Mouse (Mus musculus) hindbrain, embryonic 13.5 days (tissue): Measurements from ENCODE around the gene Pgf. TPM values are rescaled to one million over a fixed set of nuclear protein-coding genes. Genes with fewer than 3 reads are reported as not detected.

ENCODE experiments used
- ATAC-seq: fragments of 200-750 bp; cut with Nextera tagmentation; 2 replicates; pipeline ENCODE4 v1.8.0; 2017; ENCODE audit warnings: moderate TSS enrichment; ENCODE audit not compliant: low FRiP score
- H3K27ac ChIP-seq: fragments of 300-500 bp; sonication (generic); 2 replicates; pipeline ENCODE4 v1.5.1; 2015; ENCODE audit warnings: inconsistent platforms, mild to moderate bottlenecking, moderate library complexity
- H3K27me3 ChIP-seq: fragments of 300-500 bp; sonication (generic); 2 replicates; pipeline ENCODE4 v1.6.1; 2015; ENCODE audit warnings: mild to moderate bottlenecking, inconsistent platforms
- H3K36me3 ChIP-seq: fragments of 300-500 bp; sonication (generic); 2 replicates; pipeline ENCODE4 v1.6.1; 2015; ENCODE audit warnings: mild to moderate bottlenecking, inconsistent platforms
- H3K4me1 ChIP-seq: fragments of 300-500 bp; sonication (generic); replicated peaks from 2 replicates; pipeline ENCODE4 v1.6.1; 2015; ENCODE audit warnings: inconsistent platforms
- H3K4me2 ChIP-seq: fragments of 300-500 bp; sonication (generic); 2 replicates; pipeline ENCODE4 v1.6.1; 2015; ENCODE audit warnings: inconsistent platforms, mild to moderate bottlenecking, moderate library complexity
- H3K4me3 ChIP-seq: fragments of 300-500 bp; sonication (generic); 2 replicates; pipeline ENCODE4 v1.5.1; 2015; ENCODE audit warnings: mild to moderate bottlenecking, inconsistent platforms
- H3K9ac ChIP-seq: fragments of 300-500 bp; sonication (generic); 2 replicates; pipeline ENCODE4 v1.6.1; 2015; ENCODE audit warnings: mild to moderate bottlenecking, inconsistent platforms
- H3K9me3 ChIP-seq: fragments of 300-500 bp; sonication (generic); 2 replicates; pipeline ENCODE4 v1.6.1; 2016; ENCODE audit warnings: inconsistent platforms
- WGBS: fragments of 180-500 bp; shearing (Covaris S2); methylation state at CpG from one replicate; pipeline ENCODE4 v1.1.7; 2015; 5-methylcytosine and 5-hydroxymethylcytosine counted together
- polyA plus RNA-seq: library from polyadenylated mRNA; unstranded; fragments of >200 nt; fragmentation: Nextera tagmentation; extraction: Ambion mirVana; gene quantifications from 2 replicates; pipeline ENCODE4 v1.2.1, GENCODE M21; 2015

Pgf gene
- polyA plus RNA-seq, 1 experiment from 2014 or later: 7.5 TPM

DNA sequence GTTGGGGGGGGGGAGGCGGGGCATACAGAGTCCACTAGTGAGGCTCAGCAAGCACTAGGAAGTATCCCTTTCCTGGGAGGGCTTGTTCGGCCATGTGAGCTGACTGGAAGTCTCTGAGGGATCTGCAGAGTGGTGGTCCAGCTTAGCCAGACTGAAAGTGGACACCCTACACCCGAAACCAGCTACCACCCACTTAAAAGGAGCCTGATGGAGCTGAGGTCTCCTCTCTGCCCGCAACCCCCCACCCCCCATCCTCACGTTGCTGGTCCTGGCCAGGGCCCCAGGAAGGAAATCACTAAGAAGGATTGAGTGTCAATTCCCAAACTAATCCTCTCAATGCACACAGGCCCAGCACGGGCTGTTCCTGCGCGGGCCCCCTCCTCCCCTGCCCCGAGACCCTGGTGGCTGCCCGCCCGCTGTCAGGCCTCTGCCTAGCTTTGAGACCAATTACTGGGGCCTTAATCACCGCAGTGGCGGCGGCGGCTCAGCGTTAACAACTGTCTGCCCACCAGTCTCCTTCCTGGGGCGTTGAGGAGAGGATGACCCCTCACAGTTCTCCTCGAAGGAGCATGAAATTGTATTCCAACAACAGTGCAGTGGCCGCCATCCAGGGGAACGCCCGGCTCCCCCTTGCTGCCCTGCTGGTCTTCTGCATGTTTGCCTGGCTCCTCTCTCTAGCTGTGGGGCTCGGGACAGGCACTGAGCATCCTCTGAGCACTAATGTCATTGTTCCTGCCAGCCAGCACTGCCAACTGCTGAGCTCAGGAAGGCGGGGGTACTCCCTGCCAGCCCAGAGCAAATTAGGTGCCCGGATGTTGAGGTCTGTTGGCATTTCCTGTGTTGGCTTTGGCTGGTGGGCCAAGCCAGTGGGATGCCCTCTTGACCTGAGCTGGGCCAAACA, 23.6 kb upstream of the Pgf start:
- peaks cover 26% of the 10 kb centered on the region for H3K4me1 ChIP-seq
- H3K9ac ChIP-seq: peak overlapping the region; percentile 46; the same call in 1 of the 2 replicates
- H3K27ac ChIP-seq: peak overlapping the region; percentile 69
- H3K9me3 ChIP-seq: no peaks in the 10 kb centered on the region
- H3K4me3 ChIP-seq: no peak overlapping the region
- H3K4me2 ChIP-seq: peak overlapping the region; percentile 17; the same call in 1 of the 2 replicates
- peak; percentile 65 for ATAC-seq
- 0 out of 2 replicates have a peak, but pooled peaks cover 7% of the 10 kb centered on the region for H3K27me3 ChIP-seq
- 25% methylated on average over 24 of the region's 24 CpGs for WGBS
- no peaks in the 10 kb centered on the region for H3K36me3 ChIP-seq

DNA sequence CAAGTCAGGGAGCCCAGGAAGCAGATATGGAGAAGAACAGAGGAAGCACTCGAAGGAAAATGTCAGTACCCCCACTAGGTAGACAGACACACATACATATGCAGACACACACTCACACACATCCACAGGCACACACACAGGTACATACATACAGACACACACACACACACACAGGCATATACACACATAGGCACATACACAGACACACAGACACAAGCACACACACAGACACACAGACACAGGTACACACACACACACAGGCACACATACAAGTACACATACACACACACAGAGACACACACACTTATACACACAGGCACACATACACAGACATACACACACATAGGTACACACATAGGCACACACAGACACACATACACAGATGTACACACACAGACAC, 22.4 kb upstream of the Pgf start:
- Histone ChIP-seq H3K36me3 (no peaks in the 10 kb centered on the region), H3K4me1 (peaks cover 30% of the 10 kb centered on the region), H3K4me3 (no peak overlapping the region), H3K27ac (no peak overlapping the region), H3K9me3 (no peaks in the 10 kb centered on the region), H3K9ac (no peak overlapping the region), H3K27me3 (0 out of 2 replicates have a peak, but pooled peaks cover 7% of the 10 kb centered on the region), H3K4me2 (no peak overlapping the region)
- ATAC-seq: no peak
- WGBS: 71% methylated on average over 1 of the region's 1 CpGs

DNA sequence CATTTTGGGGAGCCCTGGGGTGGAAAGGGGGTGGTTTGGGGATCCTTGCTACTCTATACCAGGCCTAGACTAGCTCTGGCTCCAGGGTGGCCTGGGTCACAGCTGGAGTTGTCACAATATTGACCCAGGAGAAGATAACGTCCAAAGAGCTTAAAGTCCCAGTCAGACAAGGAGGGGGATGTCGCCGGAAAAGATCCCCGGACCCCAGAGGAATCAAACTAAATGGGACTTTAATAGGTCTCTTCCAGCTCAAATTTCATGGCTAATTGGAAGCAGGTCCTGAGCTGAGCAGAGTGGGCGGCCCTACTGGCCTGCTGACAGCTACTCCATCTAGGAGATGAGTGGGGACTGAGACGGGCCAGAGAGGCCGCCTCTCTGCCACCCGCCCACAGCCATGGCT, 20.3 kb upstream of the Pgf start:
- WGBS: 40% methylated on average over 8 of the region's 8 CpGs
- peaks cover 7% of the 10 kb centered on the region; the same call in 1 of the 2 replicates for H3K27me3 ChIP-seq
- ATAC-seq: no peak

DNA sequence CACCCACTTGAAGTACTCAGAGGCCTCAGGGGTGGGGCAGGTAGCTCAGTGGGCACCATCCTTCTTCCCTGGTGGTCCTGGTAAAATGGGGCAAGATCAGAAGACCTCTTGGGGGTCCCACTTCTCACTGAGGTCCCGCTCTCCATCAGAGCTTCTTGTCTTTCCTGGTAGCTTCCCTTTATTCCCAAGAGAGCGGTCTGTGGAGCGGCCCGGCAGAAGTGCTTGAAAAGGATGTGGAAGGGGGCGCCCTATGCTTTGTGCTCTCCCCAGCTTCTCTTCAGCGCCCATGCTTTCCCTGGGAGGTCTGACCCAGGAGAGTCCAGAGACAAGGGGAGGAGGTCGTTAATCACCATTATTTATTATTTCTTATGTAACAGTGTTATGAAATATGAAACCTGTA, 19.8 kb upstream of the Pgf start:
- Histone ChIP-seq H3K27me3 (peaks cover 11% of the 10 kb centered on the region; the same call in 1 of the 2 replicates), H3K4me2 (no peak overlapping the region), H3K36me3 (no peaks in the 10 kb centered on the region), H3K4me1 (peaks cover 54% of the 10 kb centered on the region), H3K9ac (no peak overlapping the region), H3K27ac (no peak overlapping the region), H3K4me3 (no peak overlapping the region), H3K9me3 (no peaks in the 10 kb centered on the region)
- no peak for ATAC-seq
- 77% methylated on average over 7 of the region's 7 CpGs for WGBS

More for the DNA sequence above, 20.3 kb upstream of the Pgf start:
- Histone ChIP-seq H3K4me2 (no peak overlapping the region), H3K9me3 (no peaks in the 10 kb centered on the region), H3K36me3 (no peaks in the 10 kb centered on the region), H3K4me1 (peaks cover 48% of the 10 kb centered on the region), H3K27ac (no peak overlapping the region; the same call in 1 of the 2 replicates), H3K9ac (no peak overlapping the region), H3K4me3 (no peak overlapping the region)

DNA sequence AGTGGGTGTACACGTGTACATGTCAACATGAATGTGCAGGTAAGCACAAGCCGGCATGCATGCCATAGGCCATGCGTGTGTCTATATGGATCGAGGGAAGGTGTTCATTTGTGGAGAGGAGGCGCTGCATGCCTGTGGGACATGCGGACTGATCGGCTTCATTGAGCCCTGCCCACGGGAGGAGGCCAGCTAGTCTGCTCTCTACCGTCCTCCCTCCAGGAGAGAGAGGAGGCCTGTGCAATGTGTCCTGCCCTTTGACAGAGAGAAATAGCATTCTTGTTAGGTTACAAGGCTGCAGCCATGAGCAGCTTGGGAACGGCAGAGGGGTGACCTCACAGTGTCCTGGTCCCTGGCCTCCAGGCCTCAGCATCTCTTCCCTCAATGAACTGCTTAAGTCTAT, 18.6 kb upstream of the Pgf start:
- no peaks in the 10 kb centered on the region for H3K36me3 ChIP-seq
- H3K27me3 ChIP-seq: peaks cover 11% of the 10 kb centered on the region; the same call in 1 of the 2 replicates
- no peak overlapping the region for H3K27ac ChIP-seq
- no peak overlapping the region for H3K4me2 ChIP-seq
- WGBS: 91% methylated on average over 10 of the region's 10 CpGs
- no peaks in the 10 kb centered on the region for H3K9me3 ChIP-seq
- peaks cover 48% of the 10 kb centered on the region for H3K4me1 ChIP-seq
- no peak overlapping the region for H3K4me3 ChIP-seq
- no peak for ATAC-seq
- H3K9ac ChIP-seq: no peak overlapping the region

DNA sequence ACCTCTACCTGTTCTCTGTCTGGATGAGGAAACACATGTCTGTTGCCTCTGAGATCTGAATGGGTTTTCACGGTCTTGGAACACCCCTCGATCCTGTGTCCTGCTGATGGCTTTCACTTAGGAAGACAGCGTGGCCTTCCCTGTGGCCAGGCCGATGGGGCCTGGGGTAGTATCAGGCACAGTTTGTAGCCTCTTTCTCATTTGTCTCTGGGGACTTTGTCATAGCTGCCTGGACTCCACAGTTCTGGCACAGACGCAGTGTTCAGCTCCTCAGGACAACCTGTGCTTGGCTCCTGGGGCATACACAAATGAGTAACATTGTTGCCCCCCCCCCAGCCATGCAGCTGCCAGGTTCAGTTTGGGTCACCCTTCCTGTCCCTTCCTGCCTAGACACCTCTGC, 17.5 kb upstream of the Pgf start:
- no peak overlapping the region for H3K4me2 ChIP-seq
- H3K36me3 ChIP-seq: no peaks in the 10 kb centered on the region
- no peak overlapping the region for H3K4me3 ChIP-seq
- H3K9ac ChIP-seq: no peak overlapping the region
- peaks cover 38% of the 10 kb centered on the region for H3K4me1 ChIP-seq
- no peak for ATAC-seq
- peaks cover 11% of the 10 kb centered on the region; the same call in 1 of the 2 replicates for H3K27me3 ChIP-seq
- H3K27ac ChIP-seq: no peak overlapping the region
- no peaks in the 10 kb centered on the region for H3K9me3 ChIP-seq
- 85% methylated on average over 5 of the region's 5 CpGs for WGBS

DNA sequence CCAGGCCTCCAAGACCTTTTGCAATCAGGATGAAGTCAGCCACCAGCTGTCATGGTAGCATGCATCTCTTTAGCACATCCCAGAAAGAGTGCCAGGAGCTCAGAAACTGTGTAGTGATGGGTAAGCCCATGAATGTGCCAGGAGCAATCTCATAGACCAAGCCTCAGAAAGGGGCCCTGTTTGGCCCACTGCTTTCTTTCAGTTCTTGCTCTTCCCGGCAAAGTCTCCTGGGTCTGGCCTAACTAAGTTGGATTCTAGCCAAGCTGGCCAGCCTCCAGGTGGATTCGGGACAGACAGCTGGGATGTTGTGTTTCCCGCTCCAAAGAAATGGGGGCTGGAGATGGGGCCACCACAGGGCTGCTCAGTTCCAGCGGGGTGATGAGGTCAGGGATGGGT, 17.0 kb upstream of the Pgf start:
- Histone ChIP-seq H3K4me2 (no peak overlapping the region), H3K9ac (no peak overlapping the region), H3K4me1 (peaks cover 38% of the 10 kb centered on the region), H3K27me3 (peaks cover 11% of the 10 kb centered on the region; the same call in 1 of the 2 replicates), H3K36me3 (no peaks in the 10 kb centered on the region), H3K4me3 (no peak overlapping the region), H3K27ac (peak overlapping the region; percentile 53; the same call in 1 of the 2 replicates), H3K9me3 (no peaks in the 10 kb centered on the region)
- ATAC-seq: peak; percentile 39; the same call in 1 of the 2 replicates
- 39% methylated on average over 4 of the region's 4 CpGs for WGBS

DNA sequence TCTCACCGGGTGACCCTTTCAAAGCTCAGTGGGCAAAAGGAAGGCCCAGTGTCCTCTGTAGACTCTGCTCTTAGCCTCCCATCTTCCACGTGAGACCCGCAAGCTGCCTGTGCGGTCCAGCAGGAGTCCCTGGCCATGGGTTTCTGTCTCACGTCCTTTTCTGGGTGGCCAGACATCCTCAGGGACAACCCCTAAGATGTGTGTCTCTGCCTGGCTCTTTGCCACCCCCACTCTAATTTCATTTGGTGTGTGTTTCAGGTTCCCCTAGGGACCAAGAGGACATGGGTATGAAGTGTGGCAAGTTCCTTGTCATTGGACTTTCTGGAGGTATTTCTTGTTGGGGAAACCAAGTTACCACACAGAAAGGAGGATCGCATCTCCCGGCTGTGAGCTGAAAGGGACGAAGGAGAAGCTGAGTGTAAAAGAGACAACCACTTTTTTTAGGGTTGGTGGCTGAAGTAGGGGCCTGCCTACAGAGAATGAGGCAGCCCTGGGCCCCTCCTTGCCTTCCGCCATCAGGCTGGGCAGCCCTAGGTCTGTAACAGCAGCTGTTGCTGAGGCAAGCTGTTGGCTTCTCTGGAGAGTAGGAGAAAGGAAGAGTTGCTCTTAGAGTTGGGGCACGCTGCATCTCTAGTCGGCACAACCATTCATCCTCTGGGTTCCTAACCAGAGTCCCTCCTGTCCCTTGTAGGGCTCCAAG, 16.5 kb upstream of the Pgf start:
- 85% methylated on average over 11 of the region's 11 CpGs for WGBS
- no peaks in the 10 kb centered on the region for H3K36me3 ChIP-seq

DNA sequence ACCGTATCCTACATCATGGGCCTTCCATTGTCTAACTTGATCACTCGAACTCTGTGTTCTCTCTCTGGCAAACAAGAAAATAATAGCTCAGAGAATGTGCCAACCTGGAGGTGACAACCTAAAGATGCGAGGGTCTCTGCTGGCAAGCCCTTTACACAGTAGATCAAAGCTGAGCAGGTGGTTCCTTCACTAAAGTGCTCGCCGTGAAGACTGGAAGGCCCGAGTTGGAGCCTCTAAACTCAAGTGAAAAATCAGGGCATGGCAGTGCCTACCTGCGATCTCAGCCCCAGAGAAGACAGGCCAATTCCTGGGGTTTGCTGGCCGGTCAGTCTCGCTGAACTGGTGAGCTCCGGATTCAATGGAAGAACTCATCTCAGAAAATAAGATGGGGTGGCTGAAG, 15.6 kb upstream of the Pgf start:
- H3K27ac ChIP-seq: no peak overlapping the region
- H3K4me3 ChIP-seq: no peak overlapping the region
- H3K9me3 ChIP-seq: no peaks in the 10 kb centered on the region
- WGBS: 80% methylated on average over 10 of the region's 10 CpGs
- H3K4me1 ChIP-seq: peaks cover 37% of the 10 kb centered on the region
- H3K36me3 ChIP-seq: no peaks in the 10 kb centered on the region
- ATAC-seq: no peak
- H3K9ac ChIP-seq: no peak overlapping the region
- H3K4me2 ChIP-seq: no peak overlapping the region
- H3K27me3 ChIP-seq: peaks cover 4% of the 10 kb centered on the region; the same call in 1 of the 2 replicates

More for the DNA sequence above, 16.5 kb upstream of the Pgf start:
- Histone ChIP-seq H3K4me3 (no peak overlapping the region), H3K27me3 (peaks cover 5% of the 10 kb centered on the region; the same call in 1 of the 2 replicates), H3K4me1 (peaks cover 38% of the 10 kb centered on the region), H3K9me3 (no peaks in the 10 kb centered on the region), H3K4me2 (no peak overlapping the region), H3K27ac (peak overlapping the region; percentile 53), H3K9ac (no peak overlapping the region)
- ATAC-seq: 0 out of 2 replicates have a peak, but pooled peaks have one; percentile 22

DNA sequence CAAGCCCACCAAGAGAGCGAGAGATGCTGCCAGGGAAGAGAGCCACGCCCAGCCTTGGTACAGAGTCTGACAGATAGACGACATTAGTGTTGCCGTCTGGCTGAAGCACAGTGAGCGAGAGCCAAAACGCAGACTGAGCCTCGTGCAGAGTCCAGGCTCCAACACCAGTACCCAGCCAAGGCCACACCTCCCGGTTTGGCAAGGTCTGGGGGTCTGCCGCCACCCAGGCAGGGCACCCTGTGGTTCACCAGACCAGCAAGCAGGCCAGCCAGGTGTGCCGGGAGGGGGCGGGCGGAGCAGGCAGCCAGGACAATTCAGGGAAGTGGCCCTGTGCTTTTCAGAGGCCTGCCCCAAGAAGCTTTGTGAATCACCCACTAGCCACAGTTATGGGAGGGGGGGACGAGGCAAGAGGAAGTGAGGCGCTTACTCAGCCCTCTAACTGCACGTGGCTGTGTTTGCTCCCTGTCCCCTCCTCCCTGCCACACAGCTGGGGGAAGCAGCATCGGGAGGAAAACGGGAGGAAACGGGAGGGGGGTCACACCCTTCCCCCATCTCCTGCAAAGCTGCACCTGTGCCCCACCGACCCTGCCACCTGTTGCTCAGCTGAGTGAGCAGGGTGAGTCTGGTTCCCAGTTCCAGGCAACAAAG, 15.0 kb upstream of the Pgf start:
- Histone ChIP-seq H3K27me3 (peaks cover 4% of the 10 kb centered on the region; the same call in 1 of the 2 replicates), H3K4me3 (no peak overlapping the region), H3K36me3 (no peaks in the 10 kb centered on the region), H3K27ac (no peak overlapping the region), H3K4me1 (peaks cover 32% of the 10 kb centered on the region), H3K4me2 (no peak overlapping the region), H3K9ac (no peak overlapping the region), H3K9me3 (no peaks in the 10 kb centered on the region)
- 0 out of 2 replicates have a peak, but pooled peaks have one; percentile 29 for ATAC-seq
- 30% methylated on average over 19 of the region's 19 CpGs for WGBS

DNA sequence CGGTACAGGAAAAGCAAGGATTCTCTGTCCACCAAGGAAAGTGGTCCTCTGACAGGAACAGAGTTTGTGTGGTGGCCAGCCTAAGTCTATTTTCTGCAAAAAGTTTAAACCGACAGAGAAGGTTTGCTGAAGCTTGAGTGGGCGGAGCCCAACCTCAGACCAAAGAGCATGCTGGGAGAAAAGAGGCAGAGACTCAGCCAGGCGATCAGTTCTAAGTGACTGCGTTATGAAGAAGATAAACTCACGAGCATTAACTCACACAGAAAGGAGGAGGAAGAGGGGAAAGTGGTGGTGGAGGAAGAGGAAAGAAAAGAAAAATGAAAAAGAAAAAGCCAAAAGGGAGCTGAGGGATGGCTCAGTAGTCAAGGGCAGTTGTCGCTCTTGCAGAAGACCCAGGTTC, 12.7 kb upstream of the Pgf start:
- H3K9ac ChIP-seq: no peak overlapping the region
- H3K4me1 ChIP-seq: peaks cover 28% of the 10 kb centered on the region
- H3K4me2 ChIP-seq: no peak overlapping the region
- peaks cover 6% of the 10 kb centered on the region; the same call in 1 of the 2 replicates for H3K27me3 ChIP-seq
- WGBS: 76% methylated on average over 7 of the region's 7 CpGs
- no peak overlapping the region for H3K4me3 ChIP-seq
- no peak for ATAC-seq
- H3K27ac ChIP-seq: no peak overlapping the region
- no peaks in the 10 kb centered on the region for H3K9me3 ChIP-seq
- H3K36me3 ChIP-seq: no peaks in the 10 kb centered on the region

DNA sequence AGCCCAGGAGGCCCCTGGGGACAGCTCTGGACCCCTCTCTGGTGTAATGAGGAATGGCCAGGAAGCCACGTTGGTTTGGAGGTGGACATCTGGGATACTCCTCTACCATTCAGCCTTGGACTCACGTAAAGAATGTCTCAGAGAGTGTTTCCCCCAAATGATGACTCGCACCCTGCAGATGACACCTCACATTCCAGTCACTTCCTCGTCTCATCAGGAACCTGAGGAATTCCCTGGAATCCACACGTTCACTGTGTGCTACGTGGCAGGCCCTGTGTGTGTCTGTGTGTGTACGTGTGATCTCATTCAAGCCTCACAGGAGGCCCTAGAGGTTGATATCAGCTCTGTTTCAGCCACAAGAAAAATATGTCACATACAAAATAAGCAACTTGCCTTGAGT, 8.8 kb upstream of the Pgf start:
- Histone ChIP-seq H3K4me2 (no peak overlapping the region), H3K27ac (no peak overlapping the region), H3K9me3 (no peaks in the 10 kb centered on the region), H3K4me1 (peaks cover 17% of the 10 kb centered on the region), H3K36me3 (no peaks in the 10 kb centered on the region), H3K9ac (no peak overlapping the region), H3K4me3 (no peak overlapping the region), H3K27me3 (peaks cover 16% of the 10 kb centered on the region)
- 81% methylated on average over 7 of the region's 7 CpGs for WGBS
- no peak for ATAC-seq
